Mouse (Mus musculus) intestine, embryonic 14.5 days (tissue): ENCODE measurements around the gene Zfp445. TPM values are rescaled to one million over a fixed set of nuclear protein-coding genes. Genes with fewer than 3 reads are reported as not detected.
"Not testable (repeated sequence)": the region's sequence is repeated elsewhere in the genome, so short reads cannot be mapped to it uniquely, and the experiment has no call there.

Source experiments
- ATAC-seq: fragments of 200-750 bp; cut with Nextera tagmentation; replicated peaks from 2 replicates; pipeline ENCODE4 v1.8.0; 2017; ENCODE audit warnings: low read depth, moderate number of reproducible peaks, moderate TSS enrichment, moderate library complexity; ENCODE audit not compliant: low FRiP score, low TSS enrichment
- DNase-seq: peaks from one replicate; pipeline ENCODE4 v3.0.0-alpha.2; 2018; ENCODE audit warnings: low spot score
- H3K27ac ChIP-seq: fragments of 300-500 bp; sonication (generic); 2 replicates; pipeline ENCODE4 v1.5.1; 2014; ENCODE audit warnings: low read depth, mild to moderate bottlenecking, control low read depth
- H3K27me3 ChIP-seq: fragments of 300-500 bp; sonication (generic); replicated peaks from 2 replicates; pipeline ENCODE4 v1.6.1; 2014; ENCODE audit warnings: low read length, control low read depth; ENCODE audit not compliant: control insufficient read depth, insufficient read depth
- H3K36me3 ChIP-seq: fragments of 300-500 bp; sonication (generic); 2 replicates; pipeline ENCODE4 v1.6.1; 2014; ENCODE audit warnings: low read length, control low read depth; ENCODE audit not compliant: control insufficient read depth, insufficient read depth
- H3K4me1 ChIP-seq: fragments of 300-500 bp; sonication (generic); replicated peaks from 2 replicates; pipeline ENCODE4 v1.6.1; 2014; ENCODE audit warnings: low read length, control low read depth, mixed read lengths; ENCODE audit not compliant: control insufficient read depth, insufficient read depth
- H3K4me2 ChIP-seq: fragments of 300-500 bp; sonication (generic); 2 replicates; pipeline ENCODE4 v1.6.1; 2014; ENCODE audit warnings: low read length
- H3K4me3 ChIP-seq: fragments of 300-500 bp; sonication (generic); 2 replicates; pipeline ENCODE4 v1.5.1; 2014; ENCODE audit warnings: low read depth, low read length, control low read depth, mixed read lengths
- H3K9ac ChIP-seq: fragments of 300-500 bp; sonication (generic); 2 replicates; pipeline ENCODE4 v1.6.1; 2014; ENCODE audit warnings: mild to moderate bottlenecking, low read length
- H3K9me3 ChIP-seq: fragments of 300-500 bp; sonication (generic); 2 replicates; pipeline ENCODE4 v1.6.1; 2016; ENCODE audit warnings: low read length, control low read depth; ENCODE audit not compliant: control insufficient read depth
- WGBS: fragments of 180-500 bp; shearing (Covaris S2); extraction: QIAGEN DNeasy Blood & Tissue Kit; methylation state at CpG from one replicate; pipeline ENCODE4 v1.1.7; 2014; 5-methylcytosine and 5-hydroxymethylcytosine counted together
- polyA plus RNA-seq: library from polyadenylated mRNA; unstranded; fragments of >200 nt; fragmentation: Nextera tagmentation; extraction: Ambion mirVana; gene quantifications from 2 replicates; pipeline ENCODE4 v1.2.1, GENCODE M21; 2014

Zfp445 gene
- polyA plus RNA-seq, 1 experiment from 2014 or later = 56.0 TPM

DNA sequence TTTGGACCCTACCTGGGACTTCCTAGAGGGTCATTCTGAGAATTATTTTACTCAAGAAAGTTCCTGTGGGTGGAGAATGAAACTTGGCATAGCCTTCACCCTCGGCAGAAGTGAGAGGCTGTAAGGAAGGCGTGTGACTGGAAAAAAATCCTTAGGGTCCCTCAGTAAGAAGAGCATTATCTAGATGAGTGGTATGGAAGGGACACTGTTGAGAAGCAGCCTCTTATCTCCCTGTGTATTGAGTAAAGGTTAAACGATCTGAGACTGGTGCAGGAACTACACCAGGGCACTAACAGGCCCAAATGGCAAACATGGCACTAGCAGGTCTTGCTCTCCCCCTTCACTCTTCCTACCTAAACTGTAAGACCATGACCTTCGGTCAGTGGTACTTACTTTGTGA, 386 bp upstream of the Zfp445 start:
- Histone ChIP-seq H3K4me2 (peak overlapping the region; percentile 79), H3K4me1 (peaks cover 13% of the 10 kb centered on the region), H3K9me3 (peaks cover 10% of the 10 kb centered on the region; the same call in 1 of the 2 replicates), H3K27ac (no peak overlapping the region), H3K27me3 (no peaks in the 10 kb centered on the region), H3K9ac (peak overlapping the region; percentile 89), H3K36me3 (peaks cover 12% of the 10 kb centered on the region), H3K4me3 (peak overlapping the region; percentile 88)
- 80% methylated on average over 4 of the region's 4 CpGs for WGBS
- peak; percentile 29; the same call in 1 of the 2 replicates for ATAC-seq
- no peak for DNase-seq

DNA sequence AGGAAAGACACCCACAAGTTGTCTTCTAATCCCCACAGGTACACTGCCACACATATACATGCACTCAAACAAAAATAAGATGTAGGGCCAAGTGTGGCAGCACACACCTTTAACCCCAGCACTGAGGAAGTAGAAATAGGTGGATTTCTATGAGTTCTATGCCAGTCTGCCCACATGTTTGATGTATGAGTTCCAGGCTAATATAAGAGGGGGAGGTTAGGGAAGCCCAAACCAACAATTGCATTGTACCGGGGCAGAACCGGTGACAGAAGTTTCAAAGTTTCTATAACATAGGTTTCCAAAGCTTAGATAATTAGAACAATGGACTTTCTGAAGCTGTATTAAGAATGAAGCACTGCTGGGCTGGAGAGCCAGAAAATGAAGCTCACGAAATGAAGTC, 958 bp downstream of the Zfp445 start:
- H3K36me3 ChIP-seq = peaks cover 25% of the 10 kb centered on the region
- ATAC-seq (no peak), DNase-seq (peak; percentile 54)
- H3K9me3 ChIP-seq = peaks cover 20% of the 10 kb centered on the region; the same call in 1 of the 2 replicates
- peak overlapping the region; percentile 79 for H3K4me2 ChIP-seq
- no peaks in the 10 kb centered on the region for H3K27me3 ChIP-seq
- peaks cover 13% of the 10 kb centered on the region for H3K4me1 ChIP-seq
- peak overlapping the region; percentile 89 for H3K9ac ChIP-seq
- no peak overlapping the region for H3K27ac ChIP-seq
- 57% methylated on average over 3 of the region's 3 CpGs for WGBS
- H3K4me3 ChIP-seq = peak overlapping the region; percentile 88

DNA sequence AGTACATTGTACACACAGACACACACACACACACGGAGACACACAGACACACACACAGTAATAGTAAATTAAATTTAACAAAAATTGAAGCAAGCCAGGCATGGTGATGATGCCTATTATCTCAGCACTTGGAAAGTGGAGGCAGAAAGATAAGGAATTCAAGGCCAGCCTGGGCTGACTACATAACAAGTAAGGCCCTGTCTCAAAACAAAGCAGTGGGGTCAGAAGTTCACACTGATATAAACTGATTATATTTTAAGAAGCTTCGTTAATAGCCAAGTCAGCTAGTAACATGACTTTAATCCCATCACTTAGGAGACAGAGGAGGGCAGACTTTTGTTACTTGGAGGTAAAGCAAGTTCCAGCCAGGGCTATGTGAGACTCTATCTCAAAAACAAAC, 2.1 kb downstream of the Zfp445 start:
- ATAC-seq = no peak
- Histone ChIP-seq H3K9ac (no peak overlapping the region), H3K4me1 (peaks cover 13% of the 10 kb centered on the region), H3K27ac (no peak overlapping the region), H3K9me3 (peaks cover 29% of the 10 kb centered on the region; the same call in 1 of the 2 replicates), H3K4me3 (no peak overlapping the region), H3K27me3 (no peaks in the 10 kb centered on the region), H3K4me2 (peak overlapping the region; percentile 79), H3K36me3 (peaks cover 37% of the 10 kb centered on the region)
- no peak for DNase-seq
- WGBS = 69% methylated on average over 2 of the region's 2 CpGs

DNA sequence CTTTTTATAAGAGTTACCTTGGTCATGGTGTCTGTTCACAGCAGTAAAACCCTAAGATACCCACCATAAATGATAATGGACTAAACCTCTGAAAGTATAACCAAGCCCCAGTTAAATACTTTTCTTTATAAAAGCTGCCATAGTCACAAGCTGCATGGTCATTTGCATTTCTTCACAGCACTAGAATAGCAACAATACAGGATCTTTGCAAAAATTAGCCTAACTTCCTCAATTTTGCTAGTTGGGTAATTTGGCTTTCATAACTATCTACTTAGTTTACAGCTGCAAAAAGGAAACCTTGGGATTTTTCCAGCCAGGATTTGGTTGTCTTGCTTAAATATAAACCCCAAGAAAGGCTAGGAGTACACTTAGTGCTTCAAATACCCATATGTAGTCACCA, 5.1 kb downstream of the Zfp445 start:
- H3K36me3 ChIP-seq = peaks cover 64% of the 10 kb centered on the region
- peaks cover 13% of the 10 kb centered on the region for H3K4me1 ChIP-seq
- no peak overlapping the region for H3K4me2 ChIP-seq
- H3K27ac ChIP-seq = no peak overlapping the region
- no peak overlapping the region for H3K9ac ChIP-seq
- H3K9me3 ChIP-seq = peaks cover 22% of the 10 kb centered on the region; the same call in 1 of the 2 replicates
- no peaks in the 10 kb centered on the region for H3K27me3 ChIP-seq
- H3K4me3 ChIP-seq = no peak overlapping the region
- ATAC-seq (no peak), DNase-seq (no peak)

DNA sequence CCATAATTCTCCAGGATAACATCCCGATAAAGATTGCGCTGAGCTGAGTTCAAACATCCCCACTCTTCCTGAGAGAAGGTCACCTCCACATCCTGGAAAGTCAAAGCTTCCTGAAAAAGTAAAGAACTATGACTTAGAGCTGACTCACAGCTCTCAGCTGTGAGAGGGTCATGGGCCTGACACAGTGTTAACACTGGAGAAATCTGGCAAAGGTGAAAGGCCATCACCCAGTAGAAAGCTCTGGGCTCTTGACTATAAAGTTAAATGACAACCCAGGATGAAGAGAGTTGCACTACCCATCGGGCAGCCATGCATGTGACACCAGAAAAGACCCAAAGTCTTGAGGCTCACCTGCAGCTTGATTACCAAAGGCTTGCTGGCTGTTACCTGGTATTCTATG, 9.1 kb downstream of the Zfp445 start:
- no peak overlapping the region for H3K4me2 ChIP-seq
- peaks cover 96% of the 10 kb centered on the region for H3K36me3 ChIP-seq
- no peak overlapping the region for H3K4me3 ChIP-seq
- H3K9ac ChIP-seq = no peak overlapping the region
- ATAC-seq (no peak), DNase-seq (no peak)
- peaks cover 26% of the 10 kb centered on the region; the same call in 1 of the 2 replicates for H3K9me3 ChIP-seq
- no peaks in the 10 kb centered on the region for H3K4me1 ChIP-seq
- 96% methylated on average over 3 of the region's 3 CpGs for WGBS
- H3K27ac ChIP-seq = no peak overlapping the region
- H3K27me3 ChIP-seq = no peaks in the 10 kb centered on the region

DNA sequence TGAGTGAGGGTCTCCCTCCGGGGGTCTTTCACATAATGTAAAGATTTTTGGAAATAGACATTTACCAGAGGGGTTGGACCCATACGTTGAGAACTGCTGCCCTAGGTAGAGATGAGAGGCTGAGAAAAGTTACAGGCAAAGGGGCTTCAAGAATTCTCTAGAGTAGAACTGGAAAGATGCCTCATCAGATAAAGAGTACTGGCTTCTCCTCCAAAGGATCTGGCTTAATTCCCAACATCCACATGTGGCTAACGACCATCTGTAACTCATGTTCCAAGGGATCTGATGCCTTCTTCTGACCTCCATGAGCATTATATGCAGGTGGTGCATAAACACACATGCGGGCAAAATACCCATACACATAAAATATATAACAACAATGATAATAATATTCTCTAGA, 10.2 kb downstream of the Zfp445 start:
- ATAC-seq (no peak), DNase-seq (no peak)
- H3K4me3 ChIP-seq = no peak overlapping the region
- no peaks in the 10 kb centered on the region for H3K4me1 ChIP-seq
- peaks cover 22% of the 10 kb centered on the region; the same call in 1 of the 2 replicates for H3K9me3 ChIP-seq
- peaks cover 96% of the 10 kb centered on the region for H3K36me3 ChIP-seq
- WGBS = 96% methylated on average over 4 of the region's 4 CpGs
- H3K27ac ChIP-seq = no peak overlapping the region
- H3K4me2 ChIP-seq = no peak overlapping the region
- H3K9ac ChIP-seq = no peak overlapping the region
- no peaks in the 10 kb centered on the region for H3K27me3 ChIP-seq

DNA sequence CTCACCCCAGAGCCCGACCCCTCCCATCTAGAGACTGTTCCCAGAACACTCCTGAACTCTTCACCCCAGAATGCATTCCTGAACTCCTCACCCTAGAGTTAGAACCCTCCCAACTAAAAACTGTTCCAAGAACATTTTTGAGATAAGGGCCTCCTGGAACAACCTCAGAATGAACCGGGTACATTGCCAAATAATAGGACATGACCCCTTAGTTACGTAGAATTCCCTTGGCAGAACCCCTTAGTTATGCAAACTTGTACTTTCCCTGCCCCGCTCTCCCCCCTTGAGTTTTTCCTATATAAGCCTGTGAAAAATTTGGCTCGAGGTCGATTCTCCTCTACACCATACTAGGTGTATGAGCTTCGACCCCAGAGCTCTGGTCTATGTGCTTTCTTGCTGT, 10.7 kb downstream of the Zfp445 start:
- 94% methylated on average over 2 of the region's 7 CpGs for WGBS
- not testable (repeated sequence) for ATAC-seq, DNase-seq, H3K9ac ChIP-seq, H3K4me1 ChIP-seq, H3K27me3 ChIP-seq, H3K27ac ChIP-seq, H3K4me3 ChIP-seq, H3K4me2 ChIP-seq
- Histone ChIP-seq H3K9me3 (peaks cover 18% of the 10 kb centered on the region; the same call in 1 of the 2 replicates), H3K36me3 (peaks cover 94% of the 10 kb centered on the region)

DNA sequence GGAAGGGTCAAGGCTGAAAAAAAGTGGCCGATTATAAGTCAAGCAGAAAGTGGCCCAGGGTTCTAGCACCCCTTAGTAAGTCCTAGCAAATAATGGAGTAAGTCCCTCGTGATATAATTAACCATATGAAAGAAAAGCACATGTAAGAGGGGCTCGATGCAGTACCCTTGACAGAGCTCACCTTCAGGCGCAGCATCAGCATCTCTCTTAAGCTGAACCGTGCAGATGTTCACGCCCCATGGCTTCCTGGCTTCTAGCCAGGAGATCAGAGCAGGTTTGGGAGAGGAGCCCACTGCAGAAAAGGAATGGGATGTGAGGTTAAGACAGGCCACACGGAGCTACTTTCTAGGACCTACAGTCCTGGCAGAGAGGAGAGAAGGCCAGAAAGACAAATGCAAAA, 11.3 kb downstream of the Zfp445 start:
- Histone ChIP-seq H3K9me3 (peaks cover 14% of the 10 kb centered on the region; the same call in 1 of the 2 replicates), H3K9ac (no peak overlapping the region), H3K4me3 (no peak overlapping the region), H3K27me3 (no peaks in the 10 kb centered on the region), H3K4me1 (no peaks in the 10 kb centered on the region), H3K36me3 (peaks cover 94% of the 10 kb centered on the region), H3K27ac (no peak overlapping the region), H3K4me2 (no peak overlapping the region)
- 95% methylated on average over 7 of the region's 7 CpGs for WGBS
- no peak for DNase-seq
- ATAC-seq = no peak

DNA sequence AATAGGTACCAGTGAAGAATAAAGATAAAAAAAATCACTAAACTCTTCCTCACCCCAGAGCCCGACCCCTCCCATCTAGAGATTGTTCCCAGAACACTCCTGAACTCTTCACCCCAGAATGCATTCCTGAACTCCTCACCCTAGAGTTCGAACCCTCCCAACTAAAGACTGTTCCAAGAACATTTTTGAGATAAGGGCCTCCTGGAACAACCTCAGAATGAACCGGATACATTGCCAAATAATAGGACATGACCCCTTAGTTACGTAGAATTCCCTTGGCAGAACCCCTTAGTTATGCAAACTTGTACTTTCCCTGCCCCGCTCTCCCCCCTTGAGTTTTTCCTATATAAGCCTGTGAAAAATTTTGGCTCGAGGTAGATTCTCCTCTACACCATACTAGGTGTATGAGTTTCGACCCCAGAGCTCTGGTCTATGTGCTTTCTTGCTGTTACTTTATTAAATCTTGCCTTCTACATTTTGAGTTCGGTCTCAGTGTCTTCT, 17.9 kb downstream of the Zfp445 start:
- not testable (repeated sequence) for H3K9me3 ChIP-seq, H3K9ac ChIP-seq, H3K27me3 ChIP-seq, H3K4me3 ChIP-seq, ATAC-seq, H3K4me2 ChIP-seq, H3K4me1 ChIP-seq, DNase-seq, H3K27ac ChIP-seq
- 94% methylated on average over 7 of the region's 8 CpGs for WGBS
- H3K36me3 ChIP-seq = peaks cover 45% of the 10 kb centered on the region
